In the genomic region with DNA sequence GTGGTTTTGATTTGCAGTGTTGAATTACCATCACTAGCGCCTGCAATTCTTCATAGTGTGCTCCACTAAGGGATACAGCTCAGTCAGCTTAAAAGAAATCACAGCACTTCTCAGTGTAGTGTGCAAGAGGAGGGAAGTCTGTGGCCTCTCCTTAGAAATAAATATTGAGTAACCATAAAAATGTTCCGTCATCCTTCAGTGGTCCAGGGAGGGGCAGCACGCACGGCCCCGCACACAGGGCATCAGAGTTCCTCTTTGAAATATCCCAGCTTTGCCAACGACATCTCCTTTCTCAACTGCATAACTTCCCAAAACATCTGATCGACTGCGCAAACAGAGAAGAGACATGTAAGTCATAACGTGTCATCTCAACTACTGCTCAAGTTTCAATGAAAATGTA, we compare ENCODE assay signal across 26 mouse cellular contexts. TPM values are rescaled to one million over a fixed set of nuclear protein-coding genes. Genes with fewer than 3 reads are reported as not detected.
DNase-seq lines count a peak whose midpoint lies in the region; ATAC-seq lines count a peak whose summit lies in the region.
"Had no signal": no experiment of that assay in that cellular context is flagged by ENCODE, and none has a peak within 500 bp of the region (broad histone marks: within the 10 kb centered on the region; RNA-seq: fewer than 3 reads in every experiment).

No protein-coding gene starts in this region.

- H3K9ac ChIP-seq in forebrain, embryonic 11.5 days (ENCODE audit: low read length), result no peak overlapping the region

- H3K27me3 ChIP-seq in heart, embryonic 10.5 days (ENCODE audit: insufficient read depth, poor library complexity, severe bottlenecking), result no peaks in the 10 kb centered on the region
- no peaks in the 10 kb centered on the region for H3K27me3 ChIP-seq in forebrain, embryonic 11.5 days (ENCODE audit: control insufficient read depth, insufficient read depth, low read length)
- H3K27me3 ChIP-seq: CH12.LX, Patski had no signal

- no peak overlapping the region for H3K4me3 ChIP-seq in heart, embryonic 10.5 days
- no peak overlapping the region for H3K4me3 ChIP-seq in forebrain, embryonic 11.5 days (ENCODE audit: low read depth, low read length)

- DNase-seq in heart, adult 11 months, result peak; percentile 36
- DNase-seq in heart, embryonic 10.5 days (ENCODE audit: low spot score), result no peak
- DNase-seq in layer of hippocampus, adult 8-10 months (ENCODE audit: low spot score in 2 of 2), result no peak
- no peak for DNase-seq in adipocyte (ENCODE audit: low spot score)
- no peak for DNase-seq in forebrain, embryonic 11.5 days (ENCODE audit: low spot score)
- DNase-seq: adrenal gland, adult 2 months; adrenal gland, adult 8-10 months; adrenal gland, postnatal 10 days; adrenal gland, postnatal 14 days; adrenal gland, postnatal 25 days; adrenal gland, postnatal 36 days; B cell, adult 2 months; cerebellum, adult 11 months; cerebellum, adult 11-12 months; cerebellum, adult 18-20 months had no signal

- peaks cover 6% of the 10 kb centered on the region; the same call in 1 of the 2 replicates for H3K4me1 ChIP-seq in heart, embryonic 10.5 days
- H3K4me1 ChIP-seq in forebrain, embryonic 11.5 days (replicated peaks; ENCODE audit: control insufficient read depth, insufficient read depth, low read length), result no peaks in the 10 kb centered on the region

- peaks cover 71% of the 10 kb centered on the region for H3K36me3 ChIP-seq in heart, embryonic 10.5 days
- H3K36me3 ChIP-seq in forebrain, embryonic 11.5 days (ENCODE audit: control insufficient read depth, insufficient read depth, low read length), result no peaks in the 10 kb centered on the region; the same call in 1 of the 2 replicates

- no peak overlapping the region for H3K4me2 ChIP-seq in forebrain, embryonic 11.5 days (ENCODE audit: low read depth, low read length, severe bottlenecking)

- H3K9me3 ChIP-seq in heart, embryonic 10.5 days, result no peaks in the 10 kb centered on the region
- H3K9me3 ChIP-seq in forebrain, embryonic 11.5 days (ENCODE audit: control insufficient read depth, low read length), result no peaks in the 10 kb centered on the region
- H3K9me3 ChIP-seq: G1E had no signal

- WGBS in heart, embryonic 10.5 days, result 95% methylated on average over 9 of the region's 9 CpGs
- 94% methylated on average over 9 of the region's 9 CpGs for WGBS in forebrain, embryonic 11.5 days

- H3K27ac ChIP-seq in heart, embryonic 10.5 days, result no peak overlapping the region
- no peak overlapping the region for H3K27ac ChIP-seq in forebrain, embryonic 11.5 days (ENCODE audit: low read depth, low read length)

- peak; percentile 89 for ATAC-seq in granulocyte monocyte progenitor cell, adult 5-6 weeks (replicated peaks; ENCODE audit: poor library complexity, severe bottlenecking)
- peak; percentile 71 for ATAC-seq in megakaryocyte, adult 5-6 weeks (ENCODE audit: poor library complexity, severe bottlenecking)
- ATAC-seq in megakaryocyte progenitor cell, adult 5-6 weeks (replicated peaks; ENCODE audit: poor library complexity), result peak; percentile 63
- no peak for ATAC-seq in forebrain, embryonic 11.5 days (replicated peaks; ENCODE audit: low FRiP score)
- ATAC-seq: activated CD4-positive, CD25-positive, alpha-beta regulatory T cell, adult 4 months; CD4-positive, CD25-positive, alpha-beta regulatory T cell, adult 4 months; Patski had no signal

RNA-seq across cellular contexts. Expression of gene Myrfl, which starts 10.1 kb away (rescaled TPM):
- polyA plus RNA-seq in heart, embryonic 10.5 days (2016; fragmentation: Nextera tagmentation; extraction: Ambion mirVana), result 0.33 and 0.49 TPM in 2 replicates
- total RNA-seq in granulocyte monocyte progenitor cell, adult 5-6 weeks (2014; fragmentation: Nextera tagmentation), result not detected in 2 replicates
- not detected in 2 replicates for total RNA-seq in granulocyte monocyte progenitor cell, adult 5-6 weeks (2017)
- 0.09 TPM in 1 of 2 replicates, not detected in the other for total RNA-seq in megakaryocyte, adult 5-6 weeks (2015)
- not detected in 2 replicates for total RNA-seq in megakaryocyte, adult 5-6 weeks (2017)
- total RNA-seq in megakaryocyte progenitor cell, adult 5-6 weeks (2015), result not detected in 2 replicates
- not detected in 2 replicates for total RNA-seq in megakaryocyte progenitor cell, adult 5-6 weeks (2017)
- total RNA-seq in layer of hippocampus, adult 8-10 months (2022), result under 1 TPM in 2 of 4 experiments, not detected in 2; 0.14 to 0.47 TPM
- 0.08 and 0.17 TPM in 2 replicates for polyA plus RNA-seq in forebrain, embryonic 11.5 days (2014; fragmentation: Nextera tagmentation; extraction: Ambion mirVana)
- total RNA-seq: adrenal gland, adult 18-20 months; adrenal gland, postnatal 14 days; CH12.LX; MEL had no signal
- polyA plus RNA-seq: activated CD4-positive, CD25-positive, alpha-beta regulatory T cell, adult 4 months; C2C12; G1E had no signal

RNA-seq across cellular contexts. Expression of gene Rab3ip, which starts 43.8 kb away (rescaled TPM):
- 46.0 and 61.0 TPM in 2 replicates for polyA plus RNA-seq in heart, embryonic 10.5 days (2016; fragmentation: Nextera tagmentation; extraction: Ambion mirVana)
- 12.0 and 26.3 TPM in 2 replicates for total RNA-seq in granulocyte monocyte progenitor cell, adult 5-6 weeks (2014; fragmentation: Nextera tagmentation)
- total RNA-seq in granulocyte monocyte progenitor cell, adult 5-6 weeks (2017), result 17.9 and 19.2 TPM in 2 replicates
- 5.6 and 6.0 TPM in 2 replicates for total RNA-seq in megakaryocyte, adult 5-6 weeks (2015)
- 8.2 and 14.5 TPM in 2 replicates for total RNA-seq in megakaryocyte, adult 5-6 weeks (2017)
- 6.8 and 7.0 TPM in 2 replicates for total RNA-seq in megakaryocyte progenitor cell, adult 5-6 weeks (2015)
- total RNA-seq in megakaryocyte progenitor cell, adult 5-6 weeks (2017), result 14.1 TPM in 2 replicates
- total RNA-seq in layer of hippocampus, adult 8-10 months (2022), result 10 to 100 TPM; 47.1 to 62.3 (median 58.9) TPM
- 45.7 and 46.5 TPM in 2 replicates for polyA plus RNA-seq in forebrain, embryonic 11.5 days (2014; fragmentation: Nextera tagmentation; extraction: Ambion mirVana)
